Comparison of ENCODE assay signal across 8 mouse cellular contexts in the genomic region with DNA sequence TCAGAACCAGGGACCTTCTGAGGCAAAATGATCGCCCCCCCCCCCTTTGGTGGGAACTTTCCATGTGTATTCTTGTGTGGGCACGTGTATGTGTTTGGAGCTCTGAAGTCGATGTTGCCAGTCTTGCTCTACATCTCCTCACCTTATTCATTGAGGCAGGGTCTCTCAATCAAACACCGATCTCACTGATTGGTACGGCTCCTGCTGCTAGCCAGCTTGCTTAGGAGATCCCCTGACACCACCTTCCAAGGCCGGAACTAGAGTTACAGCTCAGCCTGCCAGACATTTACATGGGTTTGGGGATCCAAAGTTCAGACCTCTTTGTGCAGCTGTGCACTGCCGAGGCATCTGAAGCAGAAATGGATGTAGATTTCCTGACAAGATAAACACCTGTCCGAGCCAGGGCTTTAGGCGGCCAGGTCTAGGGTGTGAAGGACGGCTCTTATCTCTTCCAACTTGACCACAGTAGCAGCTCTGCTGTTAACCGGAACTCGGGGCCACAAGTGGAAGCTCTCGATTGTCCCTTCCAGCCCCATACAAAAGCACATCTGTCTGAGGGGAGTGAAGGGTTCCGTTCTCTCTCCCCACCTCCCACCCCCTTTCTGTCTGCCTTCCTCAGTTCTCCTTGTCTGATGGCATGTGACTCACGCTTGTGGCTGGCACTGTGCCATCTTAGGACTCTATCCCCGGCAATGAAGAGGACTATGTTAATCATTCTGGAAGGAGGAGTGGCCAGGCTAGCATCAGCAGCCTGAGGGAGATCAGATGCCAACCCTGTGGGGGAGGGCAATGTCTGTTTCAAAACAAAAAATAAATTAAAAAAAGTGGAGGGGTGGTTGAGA. TPM values are rescaled to one million over a fixed set of nuclear protein-coding genes. Genes with fewer than 3 reads are reported as not detected.
DNase-seq lines count a peak whose midpoint lies in the region; TF ChIP-seq lines count a peak whose summit lies in the region.

No protein-coding gene starts in this region.

- peak overlapping the region; percentile 1; the same call in 1 of the 2 replicates for H3K27ac ChIP-seq in left cerebral cortex, adult 2 months

- no peak for DNase-seq in left cerebral cortex, adult 2 months (ENCODE audit: extremely low spot score in 1 of 2, low spot score in 2 of 2)
- no peak for DNase-seq in left cerebral cortex, postnatal 36 days (ENCODE audit: low spot score in 2 of 2)
- peak; percentile 66 for DNase-seq in MN1 (ENCODE audit: low spot score)
- peak; percentile 91 for DNase-seq in brain, adult 2 months (ENCODE audit: low read depth, low spot score)
- peak; percentile 64 for DNase-seq in kidney, postnatal 10 days
- no peak for DNase-seq in embryo, embryonic 11 days
- no peak for DNase-seq in ovary, adult 18-20 months (ENCODE audit: low spot score)
- no peak for DNase-seq in cerebellum, postnatal 10 days

- intact Hi-C loops in left cerebral cortex, adult 2 months (cut with DNase I) = no loop called here
- intact Hi-C loops in left cerebral cortex, postnatal 36 days (cut with DNase I) = no loop called here

- TF ChIP-seq CTCF in left cerebral cortex, adult 2 months (IDR thresholded peaks at IDR 0.05) = no peak

- H3K4me3 ChIP-seq in left cerebral cortex, adult 2 months = no peak overlapping the region

RNA-seq across cellular contexts. Expression of a gene that starts 30.5 kb away (rescaled TPM):
- 10 to 100 TPM; 25.9 to 28.8 TPM for total RNA-seq in left cerebral cortex, adult 2 months (2021)
- total RNA-seq in left cerebral cortex, postnatal 36 days (2021) = 10 to 100 TPM; 26.0 to 28.0 TPM

RNA-seq across cellular contexts. Expression of a gene that starts 57.8 kb away (rescaled TPM):
- total RNA-seq in left cerebral cortex, adult 2 months (2021) = 100 to 1,000 TPM; 113 to 119 TPM
- total RNA-seq in left cerebral cortex, postnatal 36 days (2021) = 100 to 1,000 TPM; 113 to 119 TPM

Comparison
In these comparisons a context has a peak if more than half of its experiments do, and no peak if none do; other contexts are left out.
1. DNase-seq: peak in MN1 (single experiment), brain, adult 2 months (single experiment) and kidney, postnatal 10 days (single experiment); none in left cerebral cortex, adult 2 months (0 of 2), left cerebral cortex, postnatal 36 days (0 of 2), embryo, embryonic 11 days (single experiment), ovary, adult 18-20 months (single experiment) and cerebellum, postnatal 10 days (0 of 2).